Mouse (Mus musculus) c-Kit-negative CD71-positive TER-119-positive erythroid progenitor cells, embryonic 14.5 days (primary cell): ENCODE results near the gene Prl8a2.

Experiments used
- DNase-seq: peaks from one replicate; pipeline ENCODE4 v3.0.0-alpha.2; 2013; ENCODE audit warnings: low read depth, low spot score

Gene Prl8a2

GRCm38 (mm10) chr13:27345373-27345772 lies at the start of gene Prl8a2:
TSS of gene Prl8a2 (plus strand) at chr13:27345673.
- no peak for DNase-seq

GRCm38 (mm10) chr13:27312334-27313225 lies 32.9 kb upstream of the Prl8a2 start, which contains the start of gene Prl6a1:
TSS of gene Prl6a1 (plus strand) at chr13:27312627.
- DNase-seq = no peak

GRCm38 (mm10) chr13:27334989-27335388 lies 10.5 kb upstream of the Prl8a2 start:
- no peak for DNase-seq

GRCm38 (mm10) chr13:27342733-27343275 lies 2.7 kb upstream of the Prl8a2 start:
- no peak for DNase-seq

GRCm38 (mm10) chr13:27390746-27391145 lies 45.3 kb downstream of the Prl8a2 start, which contains the start of gene Prl2b1:
TSS of gene Prl2b1 (minus strand) at chr13:27390846.
- DNase-seq = no peak

GRCm38 (mm10) chr13:27399061-27399724 lies 53.7 kb downstream of the Prl8a2 start:
- no peak for DNase-seq
